Mouse (Mus musculus) stomach, postnatal 0 days (tissue): ENCODE measurements around the gene Gm21970. TPM values are rescaled to one million over a fixed set of nuclear protein-coding genes. Genes with fewer than 3 reads are reported as not detected.

Source experiments
- ATAC-seq: fragments of 200-750 bp; cut with Nextera tagmentation; 2 replicates; pipeline ENCODE4 v1.8.0; 2017; ENCODE audit not compliant: low FRiP score, low TSS enrichment
- DNase-seq: peaks from one replicate; pipeline ENCODE4 v3.0.0-alpha.2; 2016; ENCODE audit warnings: low spot score
- H3K27ac ChIP-seq: fragments of 300-500 bp; sonication (generic); replicated peaks from 2 replicates; pipeline ENCODE4 v1.5.1; 2014; ENCODE audit warnings: mild to moderate bottlenecking, control low read depth
- H3K27me3 ChIP-seq: fragments of 300-500 bp; sonication (generic); 2 replicates; pipeline ENCODE4 v1.6.1; 2014; ENCODE audit warnings: low read length; ENCODE audit not compliant: control insufficient read depth, insufficient read depth
- H3K36me3 ChIP-seq: fragments of 300-500 bp; sonication (generic); 2 replicates; pipeline ENCODE4 v1.6.1; 2014; ENCODE audit warnings: low read length, mixed read lengths; ENCODE audit not compliant: control insufficient read depth, insufficient read depth
- H3K4me1 ChIP-seq: fragments of 300-500 bp; sonication (generic); replicated peaks from 2 replicates; pipeline ENCODE4 v1.6.1; 2014; ENCODE audit warnings: antibody characterized with exemption; ENCODE audit not compliant: control insufficient read depth, insufficient read depth
- H3K4me2 ChIP-seq: fragments of 300-500 bp; sonication (generic); replicated peaks from 2 replicates; pipeline ENCODE4 v1.6.1; 2014; ENCODE audit warnings: low read depth, mild to moderate bottlenecking, control low read depth, moderate library complexity
- H3K4me3 ChIP-seq: fragments of 300-500 bp; sonication (generic); 2 replicates; pipeline ENCODE4 v1.5.1; 2014; ENCODE audit warnings: low read depth, low read length, control low read depth
- H3K9ac ChIP-seq: fragments of 300-500 bp; sonication (generic); 2 replicates; pipeline ENCODE4 v1.6.1; 2014; ENCODE audit warnings: mild to moderate bottlenecking, low read length, control low read depth, mixed read lengths
- H3K9me3 ChIP-seq: fragments of 300-500 bp; sonication (generic); 2 replicates; pipeline ENCODE4 v1.6.1; 2016; ENCODE audit warnings: low read length; ENCODE audit not compliant: control insufficient read depth
- CTCF ChIP-seq: IDR thresholded peaks from 2 replicates; pipeline ENCODE4 v1.5.1; 2016; ENCODE audit warnings: antibody characterized with exemption, low read depth, mild to moderate bottlenecking, moderate library complexity
- EP300 ChIP-seq: optimal IDR thresholded peaks from 2 replicates; pipeline ENCODE3; 2016; ENCODE audit warnings: antibody characterized with exemption
- WGBS: fragments of 180-500 bp; shearing (Covaris S2); extraction: QIAGEN DNeasy Blood & Tissue Kit; methylation state at CpG from one replicate; pipeline ENCODE4 v1.1.7; 2014; 5-methylcytosine and 5-hydroxymethylcytosine counted together
- polyA plus RNA-seq: library from polyadenylated mRNA; unstranded; fragments of >200 nt; fragmentation: Nextera tagmentation; extraction: Ambion mirVana; gene quantifications from 2 replicates; pipeline ENCODE4 v1.2.1, GENCODE M21; 2015

Gene Gm21970
- polyA plus RNA-seq, 1 experiment from 2014 or later = not detected

DNA sequence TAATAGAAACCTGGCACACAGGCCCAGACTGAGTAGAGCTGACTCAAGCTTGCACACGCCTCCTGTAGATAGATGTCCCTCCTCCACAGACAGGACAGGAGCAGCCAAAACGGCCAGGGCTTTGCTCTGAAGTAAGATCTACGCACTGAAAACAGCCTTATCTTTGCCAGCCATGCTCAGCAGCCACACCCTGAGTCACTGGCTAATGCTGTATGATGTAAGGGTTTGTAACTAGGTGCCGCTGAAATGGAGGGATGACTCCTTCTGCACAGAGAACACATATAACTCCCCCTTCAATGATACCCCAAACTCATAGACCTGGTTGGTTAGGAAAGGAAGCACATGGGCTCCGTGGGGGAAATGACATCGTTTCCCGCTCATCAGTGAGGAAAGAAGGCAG lies 38.8 kb upstream of the Gm21970 start:
- Histone ChIP-seq H3K27me3 (no peaks in the 10 kb centered on the region), H3K27ac (no peak overlapping the region), H3K4me3 (no peak overlapping the region), H3K4me2 (no peak overlapping the region), H3K9me3 (no peaks in the 10 kb centered on the region), H3K9ac (no peak overlapping the region), H3K4me1 (no peaks in the 10 kb centered on the region), H3K36me3 (no peaks in the 10 kb centered on the region)
- 54% methylated on average over 7 of the region's 7 CpGs for WGBS
- TF ChIP-seq EP300 = no peak
- no peak for TF ChIP-seq CTCF
- ATAC-seq (peak; percentile 75), DNase-seq (no peak)

- Histone ChIP-seq H3K9me3 (no peaks in the 10 kb centered on the region), H3K4me1 (no peaks in the 10 kb centered on the region), H3K4me2 (no peak overlapping the region), H3K36me3 (no peaks in the 10 kb centered on the region), H3K27me3 (no peaks in the 10 kb centered on the region), H3K9ac (no peak overlapping the region), H3K4me3 (no peak overlapping the region), H3K27ac (no peak overlapping the region)
- WGBS = 77% methylated on average over 6 of the region's 6 CpGs
- DNase-seq (no peak), ATAC-seq (0 out of 2 replicates have a peak, but pooled peaks have one; percentile 32)
- TF ChIP-seq CTCF = no peak
- TF ChIP-seq EP300 = no peak
Measured at GRCm38 (mm10) chr16:91353177-91353576, 38.3 kb upstream of the Gm21970 start.

DNA sequence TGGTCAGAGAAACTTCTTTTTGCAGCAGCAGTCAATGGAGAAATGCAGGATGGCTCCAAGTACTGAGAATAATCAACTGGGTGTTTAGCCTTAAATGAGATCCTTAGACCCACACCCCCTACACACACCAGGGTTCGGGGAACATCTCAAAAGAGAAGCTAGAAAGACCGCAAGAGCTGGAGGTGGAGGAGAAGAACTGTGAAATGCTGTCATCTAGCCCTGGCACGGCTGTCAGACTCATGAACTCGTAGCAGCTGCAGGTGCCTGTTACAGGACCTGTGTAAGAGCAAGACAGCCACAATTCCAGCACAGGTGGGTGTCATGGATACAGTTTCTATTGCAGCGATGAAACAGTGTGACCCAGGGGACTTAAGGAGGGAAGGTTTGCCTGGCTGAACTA lies 37.9 kb upstream of the Gm21970 start:
- no peak for TF ChIP-seq CTCF
- no peak for TF ChIP-seq EP300
- ATAC-seq = no peak
- WGBS = 81% methylated on average over 5 of the region's 5 CpGs

DNA sequence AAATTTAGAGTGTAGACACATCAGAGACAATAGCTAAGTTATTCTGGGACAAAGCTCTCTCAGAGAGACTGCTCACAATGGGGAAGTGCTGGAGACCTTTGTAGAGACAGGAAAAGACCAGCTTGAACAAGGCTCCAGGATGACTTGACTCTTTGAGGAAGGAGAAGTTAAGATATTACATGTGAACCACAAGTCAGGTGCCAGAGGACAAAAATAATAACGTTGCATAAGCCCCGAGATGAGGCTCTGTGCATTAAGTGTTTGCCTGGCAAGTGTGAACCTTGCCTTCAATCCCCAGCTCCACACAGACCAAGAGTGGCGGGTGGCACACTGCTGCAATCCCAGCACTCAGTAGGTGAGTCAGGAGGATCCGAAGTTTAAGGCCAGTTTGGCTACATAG lies 36.9 kb upstream of the Gm21970 start:
- Histone ChIP-seq H3K27me3 (no peaks in the 10 kb centered on the region), H3K4me3 (no peak overlapping the region), H3K4me1 (no peaks in the 10 kb centered on the region), H3K4me2 (no peak overlapping the region), H3K27ac (no peak overlapping the region), H3K9ac (no peak overlapping the region), H3K9me3 (no peaks in the 10 kb centered on the region), H3K36me3 (no peaks in the 10 kb centered on the region)
- DNase-seq (no peak), ATAC-seq (no peak)
- 62% methylated on average over 4 of the region's 4 CpGs for WGBS
- TF ChIP-seq EP300 (no peak), CTCF (no peak)

More for the DNA sequence above, 37.9 kb upstream of the Gm21970 start:
- Histone ChIP-seq H3K27ac (no peak overlapping the region), H3K4me3 (no peak overlapping the region), H3K36me3 (no peaks in the 10 kb centered on the region), H3K4me1 (no peaks in the 10 kb centered on the region), H3K9me3 (no peaks in the 10 kb centered on the region), H3K9ac (no peak overlapping the region), H3K4me2 (no peak overlapping the region), H3K27me3 (no peaks in the 10 kb centered on the region)
- DNase-seq = no peak

GRCm38 (mm10) chr16:91355160-91355559 lies 36.4 kb upstream of the Gm21970 start:
- no peak overlapping the region for H3K9ac ChIP-seq
- TF ChIP-seq EP300 (no peak), CTCF (no peak)
- no peaks in the 10 kb centered on the region for H3K9me3 ChIP-seq
- DNase-seq = no peak
- no peak for ATAC-seq
- no peak overlapping the region for H3K4me2 ChIP-seq
- no peak overlapping the region for H3K4me3 ChIP-seq
- H3K27ac ChIP-seq = 0 out of 2 replicates have a peak overlapping the region, but pooled peaks have one; percentile 13
- WGBS = 65% methylated on average over 12 of the region's 12 CpGs
- H3K4me1 ChIP-seq = no peaks in the 10 kb centered on the region
- H3K27me3 ChIP-seq = no peaks in the 10 kb centered on the region
- H3K36me3 ChIP-seq = no peaks in the 10 kb centered on the region

DNA sequence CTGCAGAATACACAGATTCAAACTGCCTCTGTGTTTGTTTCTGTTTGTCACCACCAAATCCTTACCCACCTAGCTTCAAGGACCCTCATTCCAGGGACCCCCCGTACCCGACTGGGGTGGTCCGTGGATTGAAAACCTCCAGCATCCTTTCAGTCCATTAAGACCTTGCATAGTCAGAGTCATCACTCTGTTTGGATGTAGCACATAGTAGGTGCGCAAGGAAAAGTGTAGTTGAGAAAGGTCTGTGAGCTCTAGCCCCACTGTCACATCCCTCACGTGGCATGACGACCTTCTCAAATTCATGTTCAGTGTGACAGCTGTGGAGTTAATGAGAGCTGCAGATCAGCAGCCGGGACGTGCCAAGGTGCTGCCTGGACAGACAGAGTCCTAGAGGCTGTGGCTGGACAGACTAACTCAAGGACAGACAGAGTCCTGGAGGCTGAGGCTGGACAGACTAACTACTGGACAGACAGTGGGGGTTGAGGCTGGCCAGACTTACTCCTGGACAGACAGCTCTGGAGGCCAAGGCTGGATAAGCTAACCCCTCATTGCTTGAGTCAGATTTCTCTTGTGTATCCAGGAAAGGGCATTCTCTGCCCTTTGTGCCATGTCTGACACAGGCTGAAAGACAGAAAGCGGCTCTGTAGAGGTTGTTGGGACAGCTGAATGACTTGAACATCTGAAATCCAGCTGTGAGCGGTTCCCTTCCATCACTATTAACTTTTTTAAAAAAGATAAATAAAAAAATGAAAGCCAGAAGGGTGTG lies 34.6 kb upstream of the Gm21970 start:
- H3K36me3 ChIP-seq = no peaks in the 10 kb centered on the region
- 76% methylated on average over 10 of the region's 10 CpGs for WGBS
- no peak for TF ChIP-seq EP300
- TF ChIP-seq CTCF = no peak
- DNase-seq = no peak
- ATAC-seq = no peak
- H3K9ac ChIP-seq = no peak overlapping the region
- no peak overlapping the region for H3K27ac ChIP-seq
- no peaks in the 10 kb centered on the region for H3K27me3 ChIP-seq
- no peak overlapping the region for H3K4me3 ChIP-seq
- no peaks in the 10 kb centered on the region for H3K9me3 ChIP-seq
- H3K4me1 ChIP-seq = no peaks in the 10 kb centered on the region
- H3K4me2 ChIP-seq = no peak overlapping the region
